ENCODE assay signal across 30 mouse cellular contexts in genomic region chr1:181771871-181772270, GRCm38 (mm10).
DNase-seq lines count a peak whose midpoint lies in the region; ATAC-seq and TF ChIP-seq lines count a peak whose summit lies in the region.
"Had no signal": no experiment of that assay in that cellular context is flagged by ENCODE, and none has a peak within 500 bp of the region (broad histone marks: within the 10 kb centered on the region; RNA-seq: fewer than 3 reads in every experiment).

No protein-coding gene starts in this region.

- no peaks in the 10 kb centered on the region for H3K9me3 ChIP-seq in forebrain, postnatal 0 days (ENCODE audit: low read length)
- H3K9me3 ChIP-seq in forebrain, embryonic 14.5 days (replicated peaks; ENCODE audit: control insufficient read depth, low read length), result no peaks in the 10 kb centered on the region
- H3K9me3 ChIP-seq in midbrain, embryonic 11.5 days (ENCODE audit: control insufficient read depth, low read length), result no peaks in the 10 kb centered on the region
- H3K9me3 ChIP-seq in midbrain, embryonic 13.5 days, result 0 out of 2 replicates have a peak, but pooled peaks cover 5% of the 10 kb centered on the region
- no peaks in the 10 kb centered on the region for H3K9me3 ChIP-seq in heart, embryonic 11.5 days (replicated peaks; ENCODE audit: control insufficient read depth, low read length)
- H3K9me3 ChIP-seq: embryonic facial prominence, embryonic 10.5 days; embryonic facial prominence, embryonic 13.5 days; heart, embryonic 10.5 days had no signal

- 94% methylated on average over 3 of the region's 3 CpGs for WGBS in forebrain, postnatal 0 days
- 95% methylated on average over 3 of the region's 3 CpGs for WGBS in forebrain, embryonic 14.5 days
- WGBS in midbrain, embryonic 11.5 days, result 94% methylated on average over 3 of the region's 3 CpGs
- WGBS in midbrain, embryonic 13.5 days, result 98% methylated on average over 3 of the region's 3 CpGs
- WGBS in heart, embryonic 11.5 days (ENCODE audit: insufficient replicate concordance), result 88% methylated on average over 3 of the region's 3 CpGs

- ATAC-seq in forebrain, postnatal 0 days, result no peak
- no peak for ATAC-seq in forebrain, embryonic 14.5 days
- no peak for ATAC-seq in midbrain, embryonic 11.5 days (ENCODE audit: low FRiP score)
- ATAC-seq in midbrain, embryonic 13.5 days, result no peak
- no peak for ATAC-seq in heart, embryonic 11.5 days (replicated peaks; ENCODE audit: insufficient number of reproducible peaks, low FRiP score, low TSS enrichment)
- ATAC-seq: forebrain, embryonic 16.5 days; hindbrain, embryonic 16.5 days; intestine, embryonic 16.5 days; Patski had no signal

- H3K4me2 ChIP-seq in forebrain, postnatal 0 days (ENCODE audit: low read depth), result no peak overlapping the region
- no peak overlapping the region for H3K4me2 ChIP-seq in forebrain, embryonic 14.5 days (ENCODE audit: low read length)
- H3K4me2 ChIP-seq in midbrain, embryonic 11.5 days, result no peak overlapping the region
- no peak overlapping the region for H3K4me2 ChIP-seq in midbrain, embryonic 13.5 days (replicated peaks)
- no peak overlapping the region for H3K4me2 ChIP-seq in heart, embryonic 11.5 days
- H3K4me2 ChIP-seq: embryonic facial prominence, embryonic 13.5 days; forebrain, embryonic 12.5 days; hindbrain, embryonic 13.5 days had no signal

- no peaks in the 10 kb centered on the region for H3K4me1 ChIP-seq in forebrain, postnatal 0 days (ENCODE audit: insufficient read depth)
- no peaks in the 10 kb centered on the region for H3K4me1 ChIP-seq in forebrain, embryonic 14.5 days (ENCODE audit: control insufficient read depth, insufficient read depth, low read length)
- no peaks in the 10 kb centered on the region for H3K4me1 ChIP-seq in midbrain, embryonic 11.5 days (ENCODE audit: control insufficient read depth, insufficient read depth, low read length)
- H3K4me1 ChIP-seq in midbrain, embryonic 13.5 days (replicated peaks), result peaks cover 7% of the 10 kb centered on the region; the same call in 1 of the 2 replicates
- H3K4me1 ChIP-seq in heart, embryonic 11.5 days (ENCODE audit: control insufficient read depth, insufficient read depth, low read length), result no peaks in the 10 kb centered on the region
- H3K4me1 ChIP-seq: embryonic facial prominence, embryonic 10.5 days; embryonic facial prominence, embryonic 13.5 days; forebrain, embryonic 12.5 days; heart, embryonic 10.5 days; hindbrain, embryonic 10.5 days; hindbrain, embryonic 13.5 days had no signal

- no peaks in the 10 kb centered on the region for H3K36me3 ChIP-seq in forebrain, postnatal 0 days (ENCODE audit: insufficient read depth)
- no peaks in the 10 kb centered on the region for H3K36me3 ChIP-seq in forebrain, embryonic 14.5 days (ENCODE audit: control insufficient read depth, insufficient read depth, low read length)
- H3K36me3 ChIP-seq in midbrain, embryonic 11.5 days (ENCODE audit: control insufficient read depth, insufficient read depth, low read length), result no peaks in the 10 kb centered on the region
- H3K36me3 ChIP-seq in midbrain, embryonic 13.5 days, result no peaks in the 10 kb centered on the region
- H3K36me3 ChIP-seq in heart, embryonic 11.5 days (ENCODE audit: control insufficient read depth, insufficient read depth, low read length), result no peaks in the 10 kb centered on the region
- H3K36me3 ChIP-seq: embryonic facial prominence, embryonic 10.5 days; embryonic facial prominence, embryonic 13.5 days; forebrain, embryonic 12.5 days; heart, embryonic 10.5 days; hindbrain, embryonic 10.5 days; hindbrain, embryonic 13.5 days had no signal

- 0 out of 2 replicates have a peak, but pooled peaks have one; percentile 4 for TF ChIP-seq CTCF in forebrain, postnatal 0 days (IDR thresholded peaks at IDR 0.05; ENCODE audit: low read depth)

- no peak overlapping the region for H3K27ac ChIP-seq in forebrain, postnatal 0 days (ENCODE audit: low read depth, low read length)
- no peak overlapping the region for H3K27ac ChIP-seq in forebrain, embryonic 14.5 days (ENCODE audit: low read depth, low read length)
- no peak overlapping the region for H3K27ac ChIP-seq in midbrain, embryonic 11.5 days (ENCODE audit: low read depth, low read length)
- no peak overlapping the region for H3K27ac ChIP-seq in midbrain, embryonic 13.5 days
- H3K27ac ChIP-seq in heart, embryonic 11.5 days (ENCODE audit: low read depth, low read length), result no peak overlapping the region
- H3K27ac ChIP-seq: embryonic facial prominence, embryonic 10.5 days; embryonic facial prominence, embryonic 13.5 days; forebrain, embryonic 12.5 days; gastrocnemius, adult 2 months; heart, adult 2 months; heart, embryonic 10.5 days; hindbrain, embryonic 10.5 days; hindbrain, embryonic 13.5 days had no signal

- H3K27me3 ChIP-seq in forebrain, postnatal 0 days (ENCODE audit: insufficient read depth, low read length), result no peaks in the 10 kb centered on the region
- no peaks in the 10 kb centered on the region for H3K27me3 ChIP-seq in forebrain, embryonic 14.5 days (replicated peaks; ENCODE audit: control insufficient read depth, insufficient read depth, low read length)
- H3K27me3 ChIP-seq in midbrain, embryonic 11.5 days (ENCODE audit: control insufficient read depth, insufficient read depth, low read length), result no peaks in the 10 kb centered on the region
- H3K27me3 ChIP-seq in midbrain, embryonic 13.5 days, result no peaks in the 10 kb centered on the region
- H3K27me3 ChIP-seq in heart, embryonic 11.5 days (ENCODE audit: control insufficient read depth, insufficient read depth, low read length), result no peaks in the 10 kb centered on the region
- H3K27me3 ChIP-seq: embryonic facial prominence, embryonic 13.5 days; forebrain, embryonic 12.5 days; hindbrain, embryonic 13.5 days had no signal

- no peak overlapping the region for H3K9ac ChIP-seq in forebrain, postnatal 0 days
- H3K9ac ChIP-seq in forebrain, embryonic 14.5 days (ENCODE audit: low read length), result no peak overlapping the region
- H3K9ac ChIP-seq in midbrain, embryonic 11.5 days (ENCODE audit: low read length), result no peak overlapping the region
- H3K9ac ChIP-seq in midbrain, embryonic 13.5 days (replicated peaks), result no peak overlapping the region
- H3K9ac ChIP-seq in heart, embryonic 11.5 days (ENCODE audit: low read depth, low read length), result no peak overlapping the region
- H3K9ac ChIP-seq: embryonic facial prominence, embryonic 13.5 days; forebrain, embryonic 12.5 days; hindbrain, embryonic 13.5 days had no signal

- no peak overlapping the region for H3K4me3 ChIP-seq in forebrain, postnatal 0 days (ENCODE audit: low read depth, low read length)
- no peak overlapping the region for H3K4me3 ChIP-seq in forebrain, embryonic 14.5 days (ENCODE audit: low read depth, low read length)
- no peak overlapping the region for H3K4me3 ChIP-seq in midbrain, embryonic 11.5 days (ENCODE audit: low read depth, low read length)
- no peak overlapping the region for H3K4me3 ChIP-seq in midbrain, embryonic 13.5 days (replicated peaks)
- H3K4me3 ChIP-seq in heart, embryonic 11.5 days (ENCODE audit: low read depth, low read length), result no peak overlapping the region
- H3K4me3 ChIP-seq: embryonic facial prominence, embryonic 10.5 days; embryonic facial prominence, embryonic 13.5 days; erythroblast, embryonic 14.5 days; forebrain, embryonic 12.5 days; gastrocnemius, adult 2 months; heart, adult 2 months; heart, embryonic 10.5 days; hindbrain, embryonic 10.5 days; hindbrain, embryonic 13.5 days had no signal

- DNase-seq in forebrain, postnatal 0 days, result no peak
- no peak for DNase-seq in forebrain, embryonic 14.5 days (ENCODE audit: low spot score)
- peak; percentile 14 for DNase-seq in midbrain, embryonic 11.5 days (ENCODE audit: low spot score, missing footprints)
- DNase-seq in adipocyte (ENCODE audit: low spot score), result peak; percentile 11
- no peak for DNase-seq in layer of hippocampus, postnatal 10 days (ENCODE audit: low spot score in 2 of 2)
- DNase-seq: adrenal gland, adult 2 months; adrenal gland, postnatal 14 days; B cell, adult 2 months; cerebellum, adult 11-12 months; cerebellum, adult 8-10 months; cerebellum, postnatal 10 days; cerebellum, postnatal 36 days; embryo, embryonic 11 days; gastrocnemius, adult 2 months; gastrocnemius, postnatal 14 days; heart, adult 2 months; heart, postnatal 36 days had no signal

Comparison
In these comparisons a context has a peak if more than half of its experiments do, and no peak if none do; other contexts are left out.
1. DNase-seq: peak in midbrain, embryonic 11.5 days (single experiment) and adipocyte (single experiment); none in forebrain, postnatal 0 days (single experiment), forebrain, embryonic 14.5 days (single experiment) and layer of hippocampus, postnatal 10 days (0 of 2).